Mouse (Mus musculus) MEL (cell line): Measurements from ENCODE around the gene Xkr7. TPM values are rescaled to one million over a fixed set of nuclear protein-coding genes. Genes with fewer than 3 reads are reported as not detected.
A peak's percentile ranks its signal among the peaks of the same experiment; 100 is the strongest.

Experiments
- DNase-seq: peaks from one replicate; pipeline ENCODE4 v3.0.0; 2011; ENCODE audit warnings: low read depth, low spot score
- H3K27ac ChIP-seq: 2 replicates; pipeline ENCODE4 v1.5.1; 2012; ENCODE audit warnings: low read depth, mild to moderate bottlenecking, control low read depth, low read length, moderate library complexity; ENCODE audit not compliant: control insufficient read depth
- H3K27me3 ChIP-seq, 2 experiments: fragments of 150-350 bp in 1 of 2; sonication (generic) in 1 of 2; 2 replicates each; pipeline ENCODE4 v1.6.1; 2012; ENCODE audit warnings: low read length in 2 of 2, mild to moderate bottlenecking in 2 of 2, improper control_type of control experiment in 1 of 2, moderate library complexity in 1 of 2; ENCODE audit not compliant: insufficient read depth in 2 of 2, control insufficient read depth in 1 of 2
- H3K36me3 ChIP-seq, 2 experiments: 2 replicates each; pipeline ENCODE4 v1.6.1; 2012 to 2014; ENCODE audit warnings: low read length in 2 of 2, improper control_type of control experiment in 1 of 2, inconsistent platforms in 1 of 2, mild to moderate bottlenecking in 1 of 2; ENCODE audit not compliant: insufficient read depth in 2 of 2, control insufficient read depth in 1 of 2
- H3K4me1 ChIP-seq, 2 experiments: fragments of 150-350 bp in 1 of 2; sonication (generic) in 1 of 2; 2 replicates each; pipeline ENCODE4 v1.6.1; 2012; ENCODE audit warnings: low read length in 2 of 2, improper control_type of control experiment in 1 of 2, mild to moderate bottlenecking in 1 of 2; ENCODE audit not compliant: insufficient read depth in 2 of 2, control insufficient read depth in 1 of 2
- H3K4me3 ChIP-seq, 2 experiments: fragments of 150-350 bp in 1 of 2; sonication (generic) in 1 of 2; 2 replicates each; pipeline ENCODE4 v1.5.1; 2012; ENCODE audit warnings: low read depth in 2 of 2, low read length in 2 of 2, mild to moderate bottlenecking in 2 of 2, moderate library complexity in 2 of 2, control low read depth in 1 of 2, improper control_type of control experiment in 1 of 2; ENCODE audit not compliant: control insufficient read depth in 1 of 2, insufficient read depth in 1 of 2
- H3K79me2 ChIP-seq: 2 replicates; pipeline ENCODE4 v1.6.1; 2012; ENCODE audit warnings: mild to moderate bottlenecking, low read length, moderate library complexity; ENCODE audit not compliant: control insufficient read depth, poor library complexity, insufficient read depth
- H3K9ac ChIP-seq: 2 replicates; pipeline ENCODE4 v1.6.1; 2012; ENCODE audit warnings: low read depth, mild to moderate bottlenecking, control low read depth, low read length, moderate library complexity; ENCODE audit not compliant: control insufficient read depth, poor library complexity, severe bottlenecking
- H3K9me3 ChIP-seq: fragments of 150-350 bp; sonication (generic); replicated peaks from 2 replicates; pipeline ENCODE4 v1.6.1; 2012; ENCODE audit warnings: mild to moderate bottlenecking, low read length, improper control_type of control experiment, moderate library complexity; ENCODE audit not compliant: insufficient read depth
- BHLHE40 ChIP-seq: IDR thresholded peaks from 2 replicates; pipeline ENCODE4 v1.6.1; 2012; ENCODE audit warnings: low read depth, mild to moderate bottlenecking, inconsistent platforms, low read length, improper control_type of control experiment, borderline replicate concordance
- CTCF ChIP-seq, 3 experiments: IDR thresholded peaks in 2 of 3; conservative IDR thresholded peaks in 1 of 3; 2 replicates each; pipeline ENCODE4 v1.5.1; 2011 to 2012; ENCODE audit warnings: low read length in 3 of 3, low read depth in 2 of 3, mild to moderate bottlenecking in 2 of 3, improper control_type of control experiment in 1 of 3, inconsistent platforms in 1 of 3, mixed read lengths in 1 of 3, moderate library complexity in 1 of 3; ENCODE audit not compliant: control insufficient read depth in 1 of 3, insufficient read depth in 1 of 3, poor library complexity in 1 of 3, severe bottlenecking in 1 of 3
- ELF1 ChIP-seq: IDR thresholded peaks from 2 replicates; pipeline ENCODE4 v1.6.1; 2014; ENCODE audit warnings: low read depth, mild to moderate bottlenecking, inconsistent platforms, low read length, improper control_type of control experiment, moderate library complexity
- EP300 ChIP-seq, 2 experiments: IDR thresholded peaks; 2 replicates each; pipeline ENCODE4 v1.6.1; 2011; ENCODE audit warnings: improper control_type of control experiment in 2 of 2, low read length in 2 of 2, low read depth in 1 of 2, mild to moderate bottlenecking in 1 of 2
- ETS1 ChIP-seq: IDR thresholded peaks from 2 replicates; pipeline ENCODE4 v1.6.1; 2012; ENCODE audit warnings: low read depth, mild to moderate bottlenecking, inconsistent platforms, low read length, improper control_type of control experiment, moderate library complexity
- GABPA ChIP-seq: IDR thresholded peaks from 2 replicates; pipeline ENCODE4 v1.6.1; 2012; ENCODE audit warnings: low read depth, mild to moderate bottlenecking, inconsistent platforms, low read length, improper control_type of control experiment, moderate library complexity
- GATA1 ChIP-seq: IDR thresholded peaks from 2 replicates; pipeline ENCODE4 v1.6.1; 2011; ENCODE audit warnings: low read depth, low read length, improper control_type of control experiment
- HCFC1 ChIP-seq: IDR thresholded peaks from 2 replicates; pipeline ENCODE4 v1.6.1; 2012; ENCODE audit warnings: low read depth, mild to moderate bottlenecking, inconsistent platforms, low read length, improper control_type of control experiment, moderate library complexity
- KAT2A ChIP-seq: conservative IDR thresholded peaks from 2 replicates; pipeline ENCODE4 v1.6.1; 2012; ENCODE audit warnings: low read depth, low read length, improper control_type of control experiment, inconsistent platforms
- MAFK ChIP-seq: IDR thresholded peaks from 2 replicates; pipeline ENCODE4 v1.6.1; 2011; ENCODE audit warnings: low read depth, mild to moderate bottlenecking, low read length, improper control_type of control experiment, borderline replicate concordance
- MAX ChIP-seq: IDR thresholded peaks from 2 replicates; pipeline ENCODE4 v1.6.1; 2011; ENCODE audit warnings: low read length, improper control_type of control experiment
- MAZ ChIP-seq: IDR thresholded peaks from 2 replicates; pipeline ENCODE4 v1.6.1; 2012; ENCODE audit warnings: low read depth, mild to moderate bottlenecking, inconsistent platforms, low read length, improper control_type of control experiment
- MXI1 ChIP-seq: IDR thresholded peaks from 2 replicates; pipeline ENCODE4 v1.6.1; 2011; ENCODE audit warnings: mild to moderate bottlenecking, low read depth, low read length, improper control_type of control experiment
- MYB ChIP-seq: IDR thresholded peaks from 2 replicates; pipeline ENCODE4 v1.6.1; 2011; ENCODE audit warnings: mild to moderate bottlenecking, low read depth, low read length, improper control_type of control experiment
- MYC ChIP-seq: IDR thresholded peaks from 2 replicates; pipeline ENCODE4 v1.6.1; 2011; ENCODE audit warnings: low read depth, mild to moderate bottlenecking, low read length, improper control_type of control experiment, moderate library complexity
- NELFE ChIP-seq: IDR thresholded peaks from 2 replicates; pipeline ENCODE4 v1.6.1; 2011; ENCODE audit warnings: low read depth, low read length, improper control_type of control experiment
- NRF1 ChIP-seq: IDR thresholded peaks from 2 replicates; pipeline ENCODE4 v1.6.1; 2014; ENCODE audit warnings: low read depth, mild to moderate bottlenecking, inconsistent platforms, low read length, improper control_type of control experiment, moderate library complexity; ENCODE audit not compliant: poor library complexity, insufficient read depth, severe bottlenecking
- POLR2A ChIP-seq, 2 experiments: IDR thresholded peaks; 2 replicates each; pipeline ENCODE4 v1.6.1; 2011 to 2012; ENCODE audit warnings: low read length in 2 of 2, mild to moderate bottlenecking in 2 of 2, control low read depth in 1 of 2, improper control_type of control experiment in 1 of 2, low read depth in 1 of 2, moderate library complexity in 1 of 2; ENCODE audit not compliant: control insufficient read depth in 1 of 2, insufficient read depth in 1 of 2, poor library complexity in 1 of 2
- POLR2AphosphoS2 ChIP-seq: IDR thresholded peaks from 2 replicates; pipeline ENCODE4 v1.6.1; 2011; ENCODE audit warnings: low read length, improper control_type of control experiment
- POLR2AphosphoS5 ChIP-seq: IDR thresholded peaks from 2 replicates; pipeline ENCODE4 v1.6.1; 2012; ENCODE audit warnings: low read depth, borderline replicate concordance, mild to moderate bottlenecking, inconsistent platforms, low read length, moderate library complexity, mixed read lengths
- RAD21 ChIP-seq: IDR thresholded peaks from 2 replicates; pipeline ENCODE4 v1.6.1; 2011; ENCODE audit warnings: mild to moderate bottlenecking, low read depth, low read length, improper control_type of control experiment
- RCOR1 ChIP-seq: IDR thresholded peaks from 2 replicates; pipeline ENCODE4 v1.6.1; 2012; ENCODE audit warnings: low read depth, mild to moderate bottlenecking, inconsistent platforms, low read length, improper control_type of control experiment
- SIN3A ChIP-seq: IDR thresholded peaks from 2 replicates; pipeline ENCODE4 v1.6.1; 2012; ENCODE audit warnings: low read length, improper control_type of control experiment, inconsistent platforms
- SMC3 ChIP-seq: IDR thresholded peaks from 2 replicates; pipeline ENCODE4 v1.6.1; 2011; ENCODE audit warnings: low read depth, low read length, improper control_type of control experiment
- TAL1 ChIP-seq: IDR thresholded peaks from 2 replicates; pipeline ENCODE4 v1.6.1; 2012; ENCODE audit warnings: mild to moderate bottlenecking, inconsistent platforms, low read length, moderate library complexity, mixed read lengths
- TBP ChIP-seq: IDR thresholded peaks from 2 replicates; pipeline ENCODE4 v1.8.0; 2011; ENCODE audit warnings: low read depth, low read length, improper control_type of control experiment
- TCF12 ChIP-seq: IDR thresholded peaks from 2 replicates; pipeline ENCODE4 v1.6.1; 2014; ENCODE audit warnings: low read depth, mild to moderate bottlenecking, inconsistent platforms, low read length, improper control_type of control experiment, moderate library complexity
- USF1 ChIP-seq: IDR thresholded peaks from 2 replicates; pipeline ENCODE4 v1.6.1; 2014; ENCODE audit warnings: low read depth, mild to moderate bottlenecking, inconsistent platforms, low read length, improper control_type of control experiment, moderate library complexity
- USF2 ChIP-seq, 2 experiments: IDR thresholded peaks; 2 replicates each; pipeline ENCODE4 v1.6.1; 2011 to 2012; ENCODE audit warnings: improper control_type of control experiment in 2 of 2, low read length in 2 of 2, borderline replicate concordance in 1 of 2, inconsistent platforms in 1 of 2, low read depth in 1 of 2, mild to moderate bottlenecking in 1 of 2; ENCODE audit not compliant: insufficient read depth in 1 of 2
- ZKSCAN1 ChIP-seq: IDR thresholded peaks from 2 replicates; pipeline ENCODE4 v1.6.1; 2012; ENCODE audit warnings: low read depth, mild to moderate bottlenecking, inconsistent platforms, low read length, improper control_type of control experiment, moderate library complexity
- ZMIZ1 ChIP-seq: IDR thresholded peaks from 2 replicates; pipeline ENCODE4 v1.6.1; 2012; ENCODE audit warnings: low read depth, mild to moderate bottlenecking, inconsistent platforms, low read length, improper control_type of control experiment, moderate library complexity
- ZNF384 ChIP-seq: IDR thresholded peaks from 2 replicates; pipeline ENCODE4 v1.6.1; 2012; ENCODE audit warnings: low read depth, mild to moderate bottlenecking, inconsistent platforms, low read length, improper control_type of control experiment
- polyA plus RNA-seq, 2 experiments: library from polyadenylated mRNA; stranded (reverse) in 1 of 2; unstranded in 1 of 2; fragments of >175 nt in 1 of 2; fragments of >200 nt in 1 of 2; gene quantifications; 2 replicates each; pipeline versions ENCODE4 v1.2.1 to v1.2.4; 2012; ENCODE audit warnings: low replicate concordance in 2 of 2, low read depth in 1 of 2; ENCODE audit not compliant: insufficient read length in 2 of 2, insufficient read depth in 1 of 2, missing spikeins in 1 of 2
- total RNA-seq: library from RNA; depleted of rRNA; stranded (reverse); fragments of 300-350 nt; gene quantifications from 2 replicates; pipeline ENCODE4 v1.2.3, GENCODE M21; 2012

Gene Xkr7
- total and polyA plus RNA-seq, 3 experiments, result not detected

DNA sequence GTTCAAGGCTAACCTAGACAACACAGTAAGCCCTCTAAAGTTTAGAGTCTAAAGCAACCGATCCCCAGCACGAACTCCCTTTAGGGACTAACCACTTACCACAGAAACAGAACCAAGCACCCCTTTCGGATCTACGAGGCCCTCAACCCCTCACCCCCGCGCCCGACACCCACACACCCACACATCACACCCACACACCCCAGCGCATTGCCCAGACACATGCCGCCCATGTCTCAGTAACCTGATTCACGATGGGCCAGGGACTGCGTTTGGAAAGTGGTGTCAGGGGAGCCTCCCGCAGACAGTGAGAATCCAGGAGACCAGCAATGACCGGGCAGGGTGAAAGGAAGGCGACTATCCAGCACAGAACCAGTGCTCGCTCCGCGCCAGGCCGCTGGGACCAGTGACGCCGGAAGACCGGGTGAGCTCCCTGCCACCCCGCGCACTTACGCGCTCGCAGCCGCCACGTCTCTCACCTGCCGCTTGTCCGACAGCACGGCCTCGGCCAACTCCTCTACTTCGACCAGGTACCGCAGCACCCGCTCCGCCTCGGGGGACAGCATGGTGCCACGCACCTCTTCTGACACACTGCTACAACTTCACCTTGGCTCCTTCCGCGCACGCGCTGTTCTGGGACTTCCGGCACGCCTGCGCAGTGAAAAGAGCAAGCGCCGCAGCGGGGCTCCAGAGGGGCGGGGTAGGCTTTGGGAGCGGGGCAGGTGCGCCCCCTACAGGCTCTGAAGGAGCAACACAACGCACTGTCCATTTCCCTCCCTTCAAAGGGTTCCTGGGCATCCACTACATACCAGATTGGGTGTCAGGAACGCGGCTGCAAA lies 16.7 kb upstream of the Xkr7 start, which contains the start of gene Pdrg1:
Pdrg1 (minus strand) TSS at position 670 of the 836 bp plus-strand sequence.
- Histone ChIP-seq H3K4me3 (peak within 1 kb of the TSS; percentile 80 to 94), H3K9ac (peak within 1 kb of the TSS; percentile 73), H3K4me1 (no peaks in the 10 kb centered on the region), H3K79me2 (peaks cover 9% of the 10 kb centered on the region), H3K27me3 (peaks cover 0 to 5% of the 10 kb centered on the region in 2 experiments), H3K9me3 (no peaks in the 10 kb centered on the region), H3K36me3 (peaks cover 0 to 10% of the 10 kb centered on the region in 2 experiments; a peak in 2 of 4 replicates), H3K27ac (no peak within 1 kb of the TSS)
- peak; percentile 95 for TF ChIP-seq NELFE
- TF ChIP-seq POLR2A (IDR thresholded peaks at IDR 0.05; ENCODE audit: control insufficient read depth in 1 of 2, insufficient read depth in 1 of 2, low read depth in 1 of 2, low read length in 2 of 2, poor library complexity in 1 of 2), result peak; percentile 76 to 97; a peak in 3 of 4 replicates
- no peak for TF ChIP-seq POLR2AphosphoS5
- peak; percentile 87 for TF ChIP-seq MYC
- peak; percentile 84 for TF ChIP-seq SIN3A
- no peak for TF ChIP-seq GATA1
- peak; percentile 90 for TF ChIP-seq POLR2AphosphoS2
- TF ChIP-seq USF1, result peak; percentile 48
- TF ChIP-seq RAD21, result peak; percentile 51
- TF ChIP-seq MAX, result peak; percentile 90
- peak; percentile 89 for TF ChIP-seq ELF1
- no peak for TF ChIP-seq ZKSCAN1
- TF ChIP-seq ZNF384, result no peak
- peak; percentile 40 for TF ChIP-seq SMC3
- 0 out of 2 replicates have a peak, but pooled peaks have one; percentile 12 for TF ChIP-seq BHLHE40
- peak; percentile 74 for TF ChIP-seq TBP
- TF ChIP-seq USF2 (IDR thresholded peaks at IDR 0.05; ENCODE audit: borderline replicate concordance in 1 of 2, insufficient read depth in 1 of 2, low read depth in 1 of 2, low read length in 2 of 2), result no peak
- TF ChIP-seq HCFC1, result peak; percentile 86
- TF ChIP-seq KAT2A, result peak; percentile 35; the same call in 1 of the 2 replicates
- 0 out of 2 replicates have a peak, but pooled peaks have one; percentile 15 for TF ChIP-seq RCOR1
- TF ChIP-seq TCF12, result peak; percentile 54; the same call in 1 of the 2 replicates
- TF ChIP-seq MAZ, result peak; percentile 100
- TF ChIP-seq GABPA, result no peak
- TF ChIP-seq MYB, result no peak
- TF ChIP-seq ZMIZ1, result peak; percentile 58; the same call in 1 of the 2 replicates
- peak; percentile 97 for TF ChIP-seq MXI1
- TF ChIP-seq ETS1, result no peak; the same call in 1 of the 2 replicates
- TF ChIP-seq MAFK, result no peak
- no peak for TF ChIP-seq TAL1
- TF ChIP-seq EP300 (IDR thresholded peaks at IDR 0.05; ENCODE audit: low read depth in 1 of 2, low read length in 2 of 2), result no peak
- TF ChIP-seq CTCF (IDR thresholded peaks at IDR 0.05 in 2 of 3, conservative IDR thresholded peaks at IDR 0.05 in 1 of 3; ENCODE audit: control insufficient read depth in 1 of 3, insufficient read depth in 1 of 3, low read depth in 2 of 3, low read length in 3 of 3, poor library complexity in 1 of 3, severe bottlenecking in 1 of 3), result peak; percentile 83 to 94 (median 91)
- TF ChIP-seq NRF1, result peak; percentile 97
- DNase-seq, result peak; percentile 96
